Mouse (Mus musculus): ENCODE data around the gene Prkag1. TPM values are rescaled to one million over a fixed set of nuclear protein-coding genes. Genes with fewer than 3 reads are reported as not detected.

Prkag1 gene
- polyA plus RNA-seq, 1 experiment from 2014 or later: 59.0 TPM

DNA sequence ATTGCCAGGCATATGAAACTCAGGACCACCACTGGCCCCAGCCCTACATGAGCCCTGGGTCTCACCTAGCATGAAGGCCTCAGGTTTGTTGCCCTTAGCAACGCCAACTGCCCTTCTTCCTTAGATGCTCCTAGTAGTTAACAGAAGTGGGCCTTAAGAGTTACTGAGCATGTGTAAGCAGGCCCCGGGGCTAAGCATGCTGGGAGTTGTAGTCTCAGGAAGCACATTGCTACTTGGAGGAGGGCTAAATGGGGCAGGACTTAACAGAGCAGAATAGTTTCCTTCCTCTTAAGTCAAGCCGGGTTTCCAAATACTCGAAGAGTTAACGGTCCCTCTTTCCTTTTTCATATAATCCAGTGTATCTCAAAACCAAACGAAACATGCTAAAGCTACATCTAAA lies 36.0 kb upstream of the Prkag1 start:
- WGBS: 77% methylated on average over 6 of the region's 6 CpGs
- peak overlapping the region; percentile 94; the same call in 1 of the 2 replicates for H3K9ac ChIP-seq
- DNase-seq (ENCODE audit: low spot score) (no peak), ATAC-seq (ENCODE audit: low FRiP score) (no peak)
- no peak overlapping the region for H3K27ac ChIP-seq
- H3K27me3 ChIP-seq (ENCODE audit: control insufficient read depth, insufficient read depth, low read length): no peaks in the 10 kb centered on the region
- peak overlapping the region; percentile 87; the same call in 1 of the 2 replicates for H3K4me3 ChIP-seq (replicated peaks; ENCODE audit: low read length)
- no peaks in the 10 kb centered on the region for H3K9me3 ChIP-seq (ENCODE audit: control insufficient read depth, low read length)
- peaks cover 43% of the 10 kb centered on the region for H3K36me3 ChIP-seq (replicated peaks; ENCODE audit: control insufficient read depth, insufficient read depth)
- H3K4me2 ChIP-seq (replicated peaks): peak overlapping the region; percentile 84
- peaks cover 36% of the 10 kb centered on the region for H3K4me1 ChIP-seq (replicated peaks; ENCODE audit: control insufficient read depth, insufficient read depth, low read length)

- 91% methylated on average over 5 of the region's 5 CpGs for WGBS
- no peak overlapping the region for H3K4me3 ChIP-seq (replicated peaks; ENCODE audit: low read length)
- H3K4me1 ChIP-seq (replicated peaks; ENCODE audit: control insufficient read depth, insufficient read depth, low read length): peaks cover 36% of the 10 kb centered on the region
- DNase-seq (ENCODE audit: low spot score): no peak
- H3K36me3 ChIP-seq (replicated peaks; ENCODE audit: control insufficient read depth, insufficient read depth): peaks cover 51% of the 10 kb centered on the region
- H3K27ac ChIP-seq: no peak overlapping the region
- no peak overlapping the region for H3K9ac ChIP-seq
- ATAC-seq (ENCODE audit: low FRiP score): no peak
- no peak overlapping the region for H3K4me2 ChIP-seq (replicated peaks)
- no peaks in the 10 kb centered on the region for H3K9me3 ChIP-seq (ENCODE audit: control insufficient read depth, low read length)
- H3K27me3 ChIP-seq (ENCODE audit: control insufficient read depth, insufficient read depth, low read length): no peaks in the 10 kb centered on the region
Measured at GRCm38 (mm10) chr15:98866501-98866900, 35.2 kb upstream of the Prkag1 start.

DNA sequence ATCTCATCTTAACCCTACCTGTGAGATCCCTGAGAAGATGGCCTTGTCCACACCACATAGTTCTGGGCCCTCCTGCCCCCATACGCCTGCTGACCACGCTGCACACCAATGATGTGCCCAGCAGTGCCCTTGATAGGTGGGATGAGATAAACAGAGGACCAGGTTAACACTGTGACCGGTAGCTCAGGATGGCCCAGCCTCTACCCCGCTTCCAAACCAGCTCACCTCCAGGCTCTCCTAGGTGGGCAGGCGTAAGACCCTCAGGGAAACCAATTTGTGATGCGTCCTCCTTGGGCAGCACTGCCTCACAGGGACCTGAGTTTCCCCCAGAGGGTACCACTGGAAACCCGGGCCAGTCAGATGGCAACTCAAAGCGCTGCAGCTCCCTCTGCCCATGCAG lies 34.5 kb upstream of the Prkag1 start:
- Histone ChIP-seq H3K4me2 (replicated peaks) (no peak overlapping the region), H3K27me3 (ENCODE audit: control insufficient read depth, insufficient read depth, low read length) (no peaks in the 10 kb centered on the region), H3K4me1 (replicated peaks; ENCODE audit: control insufficient read depth, insufficient read depth, low read length) (peaks cover 36% of the 10 kb centered on the region), H3K27ac (no peak overlapping the region), H3K9me3 (ENCODE audit: control insufficient read depth, low read length) (no peaks in the 10 kb centered on the region), H3K36me3 (replicated peaks; ENCODE audit: control insufficient read depth, insufficient read depth) (peaks cover 58% of the 10 kb centered on the region), H3K4me3 (replicated peaks; ENCODE audit: low read length) (no peak overlapping the region), H3K9ac (no peak overlapping the region)
- 98% methylated on average over 8 of the region's 8 CpGs for WGBS
- no peak for ATAC-seq (ENCODE audit: low FRiP score)
- DNase-seq (ENCODE audit: low spot score): no peak

DNA sequence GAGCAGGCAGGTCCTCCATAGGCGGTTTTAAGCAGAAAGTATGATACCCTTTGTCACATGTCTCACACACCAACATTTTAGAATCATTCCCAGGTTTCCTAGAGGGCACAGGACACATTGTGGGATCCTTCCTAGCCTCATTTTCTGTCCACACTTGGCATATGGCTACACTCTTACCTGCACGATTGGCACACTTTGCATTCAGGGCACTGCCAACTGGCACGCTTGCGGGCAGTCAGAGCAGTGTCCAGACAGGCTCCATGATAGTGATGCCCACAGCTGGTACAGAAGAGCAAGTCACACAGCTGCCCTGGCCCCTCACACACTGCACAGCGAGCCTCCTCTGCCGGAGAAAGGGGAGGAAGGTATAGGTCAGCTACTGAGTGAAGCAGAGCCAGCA lies 33.6 kb upstream of the Prkag1 start:
- 97% methylated on average over 6 of the region's 6 CpGs for WGBS
- DNase-seq (ENCODE audit: low spot score): no peak

DNA sequence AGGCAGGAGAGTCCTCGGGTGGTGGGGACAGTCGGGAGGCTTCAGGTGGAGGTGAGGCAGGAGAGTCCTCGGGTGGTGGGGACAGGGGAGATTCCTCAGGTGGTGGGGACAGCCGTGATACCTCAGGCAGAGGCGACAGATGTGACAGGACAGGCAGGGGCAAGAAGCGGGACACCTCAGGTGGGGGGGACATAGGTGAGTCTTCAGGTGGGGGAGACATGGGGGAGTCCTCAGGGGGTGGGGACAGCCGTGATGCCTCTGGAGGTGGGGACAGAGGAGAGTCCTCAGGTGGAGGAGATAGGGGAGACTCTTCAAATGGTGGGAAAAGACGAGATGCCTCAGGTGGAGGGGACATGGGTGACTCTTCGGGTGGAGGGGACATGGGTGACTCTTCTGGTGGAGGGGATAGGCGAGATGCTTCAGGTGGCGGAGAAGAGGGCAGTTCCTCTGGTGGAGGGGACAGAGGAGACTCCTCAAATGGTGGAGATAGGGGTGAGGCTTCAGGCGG lies 32.2 kb upstream of the Prkag1 start:
- Histone ChIP-seq H3K36me3 (replicated peaks; ENCODE audit: control insufficient read depth, insufficient read depth) (peaks cover 81% of the 10 kb centered on the region), H3K27me3 (ENCODE audit: control insufficient read depth, insufficient read depth, low read length) (no peaks in the 10 kb centered on the region), H3K9ac (no peak overlapping the region), H3K4me2 (replicated peaks) (no peak overlapping the region), H3K27ac (no peak overlapping the region), H3K4me3 (replicated peaks; ENCODE audit: low read length) (no peak overlapping the region), H3K9me3 (ENCODE audit: control insufficient read depth, low read length) (no peaks in the 10 kb centered on the region), H3K4me1 (replicated peaks; ENCODE audit: control insufficient read depth, insufficient read depth, low read length) (peaks cover 16% of the 10 kb centered on the region)
- WGBS: 94% methylated on average over 12 of the region's 12 CpGs
- DNase-seq (ENCODE audit: low spot score): no peak
- ATAC-seq (ENCODE audit: low FRiP score): no peak

More for the DNA sequence above, 33.6 kb upstream of the Prkag1 start:
- H3K4me3 ChIP-seq (replicated peaks; ENCODE audit: low read length): no peak overlapping the region
- no peaks in the 10 kb centered on the region for H3K27me3 ChIP-seq (ENCODE audit: control insufficient read depth, insufficient read depth, low read length)
- H3K9ac ChIP-seq: no peak overlapping the region
- peaks cover 67% of the 10 kb centered on the region for H3K36me3 ChIP-seq (replicated peaks; ENCODE audit: control insufficient read depth, insufficient read depth)
- no peak overlapping the region for H3K4me2 ChIP-seq (replicated peaks)
- no peaks in the 10 kb centered on the region for H3K9me3 ChIP-seq (ENCODE audit: control insufficient read depth, low read length)
- no peak overlapping the region for H3K27ac ChIP-seq
- ATAC-seq (ENCODE audit: low FRiP score): no peak
- peaks cover 30% of the 10 kb centered on the region for H3K4me1 ChIP-seq (replicated peaks; ENCODE audit: control insufficient read depth, insufficient read depth, low read length)

DNA sequence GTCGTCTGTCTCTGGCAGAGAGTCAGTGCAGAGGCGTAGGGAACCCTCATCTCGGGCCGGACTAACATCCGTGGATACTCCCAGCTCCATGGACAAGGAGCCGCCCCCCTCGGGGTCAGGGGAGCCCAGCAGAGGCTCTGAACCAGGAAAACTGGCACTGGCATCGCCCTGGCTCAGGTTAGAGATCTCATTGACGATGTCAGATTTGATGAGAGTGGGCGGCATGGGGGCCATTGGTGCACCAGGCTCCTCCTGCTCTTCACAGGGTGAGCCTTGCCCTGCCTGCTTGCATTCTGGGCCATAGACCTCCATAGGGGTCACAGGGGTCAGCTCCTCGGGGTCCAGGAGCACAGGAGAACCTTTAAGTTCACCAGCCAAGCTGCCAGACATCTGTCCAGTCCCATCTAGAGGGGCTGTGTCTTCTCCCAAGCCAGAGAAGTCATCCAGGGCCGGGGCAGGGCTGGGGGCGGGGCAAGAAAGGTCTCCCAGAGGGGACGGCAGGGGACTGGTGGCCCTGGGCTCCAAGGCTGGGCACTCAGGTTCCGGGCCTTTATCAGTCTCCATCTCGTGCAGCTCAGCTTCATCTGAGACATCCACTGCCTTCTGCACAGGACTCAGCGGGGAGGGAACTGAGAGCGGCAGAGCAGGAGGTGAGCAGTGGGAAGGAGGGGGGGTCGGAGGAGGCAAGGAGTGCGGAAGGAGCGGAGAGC lies 30.5 kb upstream of the Prkag1 start:
- no peak for DNase-seq (ENCODE audit: low spot score)
- H3K9ac ChIP-seq: no peak overlapping the region
- no peak overlapping the region for H3K27ac ChIP-seq
- H3K4me2 ChIP-seq (replicated peaks): no peak overlapping the region
- ATAC-seq (ENCODE audit: low FRiP score): no peak
- no peaks in the 10 kb centered on the region; the same call in 1 of the 2 replicates for H3K4me1 ChIP-seq (replicated peaks; ENCODE audit: control insufficient read depth, insufficient read depth, low read length)
- H3K27me3 ChIP-seq (ENCODE audit: control insufficient read depth, insufficient read depth, low read length): no peaks in the 10 kb centered on the region
- no peak overlapping the region for H3K4me3 ChIP-seq (replicated peaks; ENCODE audit: low read length)
- no peaks in the 10 kb centered on the region for H3K9me3 ChIP-seq (ENCODE audit: control insufficient read depth, low read length)
- H3K36me3 ChIP-seq (replicated peaks; ENCODE audit: control insufficient read depth, insufficient read depth): peaks cover 98% of the 10 kb centered on the region
- 89% methylated on average over 21 of the region's 21 CpGs for WGBS

DNA sequence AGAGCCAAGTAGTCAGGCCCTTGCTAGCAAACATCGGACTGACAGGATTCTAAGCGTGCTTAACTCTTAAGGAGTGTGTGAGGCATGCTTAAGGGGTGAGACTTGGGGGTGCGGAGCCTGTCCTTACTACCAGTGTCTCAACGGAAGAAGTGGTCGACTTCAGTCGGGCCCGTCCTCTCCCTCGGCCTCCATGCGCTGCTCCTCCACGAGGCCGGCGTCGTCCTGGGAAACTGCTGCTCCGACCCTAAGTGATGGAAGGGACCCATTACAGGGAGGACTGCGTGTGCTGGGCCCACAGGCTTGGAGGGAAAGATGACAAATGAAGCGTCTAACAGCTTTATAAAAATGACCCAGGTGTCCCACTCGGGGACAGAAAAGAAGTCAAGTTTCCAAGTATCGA lies 29.6 kb upstream of the Prkag1 start:
- no peak for ATAC-seq (ENCODE audit: low FRiP score)
- no peaks in the 10 kb centered on the region for H3K27me3 ChIP-seq (ENCODE audit: control insufficient read depth, insufficient read depth, low read length)
- DNase-seq (ENCODE audit: low spot score): no peak
- peaks cover 100% of the 10 kb centered on the region for H3K36me3 ChIP-seq (replicated peaks; ENCODE audit: control insufficient read depth, insufficient read depth)
- 90% methylated on average over 18 of the region's 18 CpGs for WGBS
- no peak overlapping the region for H3K27ac ChIP-seq
- H3K9ac ChIP-seq: no peak overlapping the region
- no peak overlapping the region for H3K4me2 ChIP-seq (replicated peaks)
- no peaks in the 10 kb centered on the region for H3K4me1 ChIP-seq (replicated peaks; ENCODE audit: control insufficient read depth, insufficient read depth, low read length)
- H3K9me3 ChIP-seq (ENCODE audit: control insufficient read depth, low read length): no peaks in the 10 kb centered on the region
- H3K4me3 ChIP-seq (replicated peaks; ENCODE audit: low read length): no peak overlapping the region

DNA sequence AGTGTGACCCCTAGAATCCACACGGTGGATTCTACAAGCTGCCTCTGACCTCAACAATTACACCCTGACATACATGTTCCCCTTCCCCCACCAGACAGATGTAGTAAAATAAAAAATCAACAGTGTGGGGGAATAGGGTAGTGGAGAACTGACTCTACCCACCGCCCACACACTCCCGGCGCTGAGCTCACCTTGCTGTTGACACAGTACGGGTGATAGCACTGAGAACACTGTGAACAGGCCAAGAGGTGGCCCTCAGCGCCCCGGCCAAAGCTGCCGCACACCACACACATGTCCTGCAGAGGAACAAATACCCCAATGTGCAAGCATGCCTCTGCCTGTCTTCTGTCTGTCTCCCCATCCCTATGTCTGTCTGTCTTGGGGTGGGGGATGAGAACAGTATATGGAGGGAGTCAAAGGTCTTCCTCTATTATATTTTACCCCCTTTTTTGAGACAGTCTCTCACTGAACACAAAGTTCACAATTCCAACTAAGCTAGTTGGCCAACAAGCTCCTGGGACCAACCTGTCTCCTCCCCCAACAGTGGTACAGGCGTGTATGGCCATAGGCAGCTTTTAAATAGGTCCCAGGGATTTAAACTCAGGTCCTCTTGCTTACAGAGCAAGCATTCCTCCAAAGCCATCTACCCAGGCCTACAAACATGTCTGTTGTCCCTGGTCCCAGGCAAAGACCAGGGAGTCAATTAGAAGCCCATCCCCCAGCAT lies 28.2 kb upstream of the Prkag1 start:
- H3K27me3 ChIP-seq (ENCODE audit: control insufficient read depth, insufficient read depth, low read length): no peaks in the 10 kb centered on the region
- DNase-seq (ENCODE audit: low spot score) (no peak), ATAC-seq (ENCODE audit: low FRiP score) (no peak)
- no peak overlapping the region for H3K4me3 ChIP-seq (replicated peaks; ENCODE audit: low read length)
- H3K36me3 ChIP-seq (replicated peaks; ENCODE audit: control insufficient read depth, insufficient read depth): peaks cover 100% of the 10 kb centered on the region
- H3K4me1 ChIP-seq (replicated peaks; ENCODE audit: control insufficient read depth, insufficient read depth, low read length): no peaks in the 10 kb centered on the region
- no peaks in the 10 kb centered on the region for H3K9me3 ChIP-seq (ENCODE audit: control insufficient read depth, low read length)
- H3K4me2 ChIP-seq (replicated peaks): no peak overlapping the region
- WGBS: 85% methylated on average over 9 of the region's 9 CpGs
- H3K27ac ChIP-seq: no peak overlapping the region
- no peak overlapping the region for H3K9ac ChIP-seq

DNA sequence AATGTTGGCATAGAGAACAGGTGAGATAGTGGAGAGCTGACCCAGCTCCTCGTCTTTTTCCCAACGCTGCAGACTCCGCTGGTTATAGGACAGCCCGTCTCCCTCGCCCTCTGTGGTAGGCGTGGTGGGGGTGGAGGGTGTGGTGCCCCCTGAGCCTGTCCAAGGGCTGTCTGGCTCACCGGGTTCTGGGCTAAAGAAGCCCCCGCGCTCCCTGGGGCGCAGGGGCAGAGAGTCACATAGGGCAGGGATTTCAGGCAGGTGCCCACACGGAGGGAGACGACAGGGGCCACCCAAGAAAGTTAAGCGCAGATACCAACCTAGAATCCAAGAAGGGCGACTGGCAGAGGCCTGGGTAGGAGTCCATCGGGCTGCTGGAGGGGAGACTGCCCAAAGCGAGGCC lies 22.9 kb upstream of the Prkag1 start:
- no peak overlapping the region for H3K9ac ChIP-seq
- no peaks in the 10 kb centered on the region for H3K9me3 ChIP-seq (ENCODE audit: control insufficient read depth, low read length)
- H3K27me3 ChIP-seq (ENCODE audit: control insufficient read depth, insufficient read depth, low read length): no peaks in the 10 kb centered on the region
- peaks cover 100% of the 10 kb centered on the region for H3K36me3 ChIP-seq (replicated peaks; ENCODE audit: control insufficient read depth, insufficient read depth)
- no peak overlapping the region for H3K4me3 ChIP-seq (replicated peaks; ENCODE audit: low read length)
- H3K4me1 ChIP-seq (replicated peaks; ENCODE audit: control insufficient read depth, insufficient read depth, low read length): no peaks in the 10 kb centered on the region
- DNase-seq (ENCODE audit: low spot score) (no peak), ATAC-seq (ENCODE audit: low FRiP score) (no peak)
- no peak overlapping the region for H3K4me2 ChIP-seq (replicated peaks)
- H3K27ac ChIP-seq: no peak overlapping the region
- 96% methylated on average over 16 of the region's 16 CpGs for WGBS
